Mouse (Mus musculus): ENCODE results near the gene Dph3.

DNA sequence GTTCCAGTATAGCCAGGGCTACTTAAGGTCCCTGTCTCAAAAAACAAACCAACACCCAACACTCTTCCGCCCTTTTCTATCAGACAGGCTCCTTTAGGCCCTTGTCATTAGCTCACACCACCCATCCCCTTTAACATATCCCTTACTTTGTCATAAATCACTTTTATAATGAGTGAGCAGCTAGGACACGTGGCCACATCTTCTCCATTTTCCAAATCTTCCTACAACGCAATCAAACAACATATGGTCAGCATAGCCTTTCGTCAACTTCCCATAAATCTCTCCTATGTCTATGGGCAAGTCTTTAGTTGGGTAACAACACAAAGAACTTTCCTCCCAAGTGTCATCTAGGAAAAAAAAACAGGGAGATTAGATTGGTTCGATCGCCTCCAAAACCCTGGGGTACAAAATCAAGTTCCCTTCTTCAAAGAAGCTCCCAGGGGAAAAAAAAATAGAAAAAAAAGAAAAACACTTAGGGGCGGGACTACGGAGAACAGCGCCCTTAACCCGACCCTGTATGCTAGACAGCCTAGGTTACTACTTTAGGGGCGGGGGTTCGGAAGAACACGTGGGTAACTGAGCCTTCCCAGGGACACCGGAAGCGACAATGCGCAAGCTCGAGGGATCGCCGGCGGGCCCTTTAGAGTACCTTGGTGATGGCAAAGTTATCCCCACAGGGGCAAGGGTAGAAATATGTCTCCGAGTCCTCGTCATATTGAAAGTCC lies 606 bp downstream of the Dph3 start, which contains the start of gene Oxnad1:
- TF ChIP-seq CTCF (IDR thresholded peaks at IDR 0.05; ENCODE audit: low read depth, low read length), result no peak
- no peak for TF ChIP-seq POLR2A (IDR thresholded peaks at IDR 0.05; ENCODE audit: borderline replicate concordance, low read depth, low read length)

Measured in bone marrow macrophage, adult 2 months (primary cell).